Mouse (Mus musculus) CD4-positive helper T cell, adult 2 months (primary cell): ENCODE data around the gene Lmbrd1.
"Not testable (repeated sequence)": the region's sequence is repeated elsewhere in the genome, so short reads cannot be mapped to it uniquely, and the experiment has no call there.

Experiments used
- DNase-seq: peaks from one replicate; pipeline ENCODE4 v3.0.0-alpha.2; 2012; ENCODE audit warnings: low read depth, missing footprints, low spot score

Lmbrd1 gene

GRCm38 (mm10) chr1:24678205-24678917, at the start of gene Lmbrd1:
TSS of gene Lmbrd1 (plus strand) at chr1:24678630.
- peak; percentile 98 for DNase-seq

DNA sequence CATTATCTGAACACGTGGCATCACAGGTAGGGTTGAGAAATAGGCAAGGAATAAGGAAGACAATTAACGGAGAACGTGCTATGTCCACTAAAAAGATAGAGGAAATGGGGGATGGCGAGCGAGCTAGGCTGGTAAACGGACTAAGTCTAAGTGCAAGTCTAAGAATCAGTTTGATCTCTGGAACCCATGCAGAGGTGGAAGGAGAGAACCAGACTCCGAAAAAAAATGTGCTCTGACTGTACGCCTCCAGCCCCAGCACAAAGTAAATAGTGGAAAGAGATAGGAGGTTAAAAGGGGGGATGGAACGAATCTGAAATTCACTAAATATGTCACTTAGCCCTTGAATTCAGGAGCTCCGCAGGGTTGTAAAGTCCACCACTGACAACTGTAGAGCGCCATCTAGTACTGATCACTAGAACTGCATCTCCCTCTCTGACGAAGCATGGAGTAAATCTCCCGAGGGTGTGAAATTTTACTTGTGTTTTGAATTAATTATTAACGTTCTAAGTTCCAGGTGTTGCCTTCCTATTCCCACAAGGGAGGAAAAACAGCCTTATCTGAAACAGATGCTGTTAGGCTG, 44.8 kb upstream of the Lmbrd1 start:
- DNase-seq, result no peak

DNA sequence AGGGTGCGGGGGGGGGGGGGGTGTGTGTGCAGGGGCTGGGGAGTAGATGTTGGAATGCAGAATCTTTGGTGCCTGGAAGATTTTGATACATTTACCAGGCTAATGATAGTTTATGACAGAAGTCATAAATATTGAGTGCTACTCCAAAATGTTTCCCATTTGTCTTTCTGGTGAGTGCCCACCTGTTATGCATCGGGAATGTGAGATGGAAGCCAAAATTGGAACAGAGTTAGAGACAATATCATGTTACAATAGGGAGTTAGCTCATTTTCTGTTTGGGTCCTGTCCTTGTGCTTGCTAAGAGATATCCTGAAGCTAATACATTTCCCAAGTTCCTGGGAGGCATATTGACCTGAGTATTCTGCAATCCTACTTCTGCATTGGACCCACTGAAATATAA, 28.3 kb upstream of the Lmbrd1 start:
- DNase-seq, result no peak

GRCm38 (mm10) chr1:24659914-24660313, 18.5 kb upstream of the Lmbrd1 start:
- no peak for DNase-seq

- not testable (repeated sequence) for DNase-seq
These were observed 17.8 kb upstream of the Lmbrd1 start for GRCm38 (mm10) chr1:24660662-24661061.

- DNase-seq, result no peak
These were observed 16.9 kb upstream of the Lmbrd1 start for GRCm38 (mm10) chr1:24661551-24661950.

- DNase-seq, result no peak
These were observed 14.3 kb upstream of the Lmbrd1 start for GRCm38 (mm10) chr1:24664158-24664557.

- DNase-seq, result no peak
These were observed 5.2 kb upstream of the Lmbrd1 start for GRCm38 (mm10) chr1:24673231-24673630.

GRCm38 (mm10) chr1:24677706-24678105, 724 bp upstream of the Lmbrd1 start:
- peak; percentile 57 for DNase-seq

DNA sequence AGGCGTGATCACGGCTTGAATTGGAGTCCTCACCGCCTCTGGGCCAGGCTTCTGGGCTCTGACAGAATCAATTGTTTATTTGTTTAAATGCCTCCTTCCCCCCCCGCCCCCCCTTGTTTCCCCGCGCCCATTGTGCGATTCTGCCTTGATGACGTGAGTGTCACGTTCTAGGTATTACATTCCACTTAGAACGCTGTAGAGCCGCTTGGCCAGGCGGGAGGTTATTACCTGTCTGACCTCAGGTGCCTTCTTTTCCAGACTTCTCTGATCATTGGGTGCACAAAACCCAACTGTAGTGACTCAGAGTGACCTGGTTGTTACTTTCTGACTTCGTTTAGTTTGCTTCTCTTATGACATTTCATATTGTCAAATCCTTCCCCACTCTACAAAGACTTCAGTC, 641 bp downstream of the Lmbrd1 start:
- DNase-seq, result peak; percentile 74

- no peak for DNase-seq
These were observed 2.6 kb downstream of the Lmbrd1 start for GRCm38 (mm10) chr1:24680991-24681390.

DNA sequence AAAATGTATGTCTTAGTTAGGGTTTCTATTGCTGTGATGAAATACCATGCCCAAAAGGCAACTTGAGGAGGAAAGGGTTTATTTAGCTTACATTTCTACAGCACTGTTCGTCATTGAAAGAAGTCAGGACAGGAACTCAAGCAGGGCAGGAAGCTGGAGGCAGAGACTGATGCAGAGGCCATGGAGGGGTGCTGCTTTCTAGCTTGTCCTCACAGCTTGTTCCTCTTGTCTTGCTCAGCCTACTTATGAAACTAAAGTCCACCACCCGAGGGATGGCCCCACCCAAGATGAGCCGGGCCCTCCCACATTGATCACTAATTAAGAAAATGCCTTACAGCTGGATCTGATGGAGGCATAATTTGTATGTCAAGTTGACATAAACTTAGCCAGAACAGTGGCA, 3.5 kb downstream of the Lmbrd1 start:
- DNase-seq, result no peak

DNA sequence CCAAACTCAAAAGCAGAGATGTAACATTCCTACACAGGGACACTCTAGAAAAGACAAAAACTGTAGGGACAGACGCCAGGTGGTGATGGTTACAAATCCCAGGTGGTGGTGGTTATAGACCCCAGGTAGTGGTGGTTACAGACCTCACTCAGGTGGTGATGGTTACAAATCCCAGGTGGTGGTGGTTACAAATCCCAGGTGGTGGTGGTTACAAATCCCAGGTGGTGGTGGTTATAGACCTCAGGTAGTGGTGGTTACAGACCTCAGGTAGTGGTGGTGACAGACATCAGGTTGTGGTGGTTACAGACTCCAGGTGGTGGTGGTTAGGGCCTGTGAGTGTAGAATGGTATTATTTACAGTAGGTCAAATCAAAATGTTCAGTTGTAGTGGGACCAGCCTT, 5.5 kb downstream of the Lmbrd1 start:
- peak; percentile 66 for DNase-seq

GRCm38 (mm10) chr1:24685606-24686005, 7.2 kb downstream of the Lmbrd1 start:
- no peak for DNase-seq

DNA sequence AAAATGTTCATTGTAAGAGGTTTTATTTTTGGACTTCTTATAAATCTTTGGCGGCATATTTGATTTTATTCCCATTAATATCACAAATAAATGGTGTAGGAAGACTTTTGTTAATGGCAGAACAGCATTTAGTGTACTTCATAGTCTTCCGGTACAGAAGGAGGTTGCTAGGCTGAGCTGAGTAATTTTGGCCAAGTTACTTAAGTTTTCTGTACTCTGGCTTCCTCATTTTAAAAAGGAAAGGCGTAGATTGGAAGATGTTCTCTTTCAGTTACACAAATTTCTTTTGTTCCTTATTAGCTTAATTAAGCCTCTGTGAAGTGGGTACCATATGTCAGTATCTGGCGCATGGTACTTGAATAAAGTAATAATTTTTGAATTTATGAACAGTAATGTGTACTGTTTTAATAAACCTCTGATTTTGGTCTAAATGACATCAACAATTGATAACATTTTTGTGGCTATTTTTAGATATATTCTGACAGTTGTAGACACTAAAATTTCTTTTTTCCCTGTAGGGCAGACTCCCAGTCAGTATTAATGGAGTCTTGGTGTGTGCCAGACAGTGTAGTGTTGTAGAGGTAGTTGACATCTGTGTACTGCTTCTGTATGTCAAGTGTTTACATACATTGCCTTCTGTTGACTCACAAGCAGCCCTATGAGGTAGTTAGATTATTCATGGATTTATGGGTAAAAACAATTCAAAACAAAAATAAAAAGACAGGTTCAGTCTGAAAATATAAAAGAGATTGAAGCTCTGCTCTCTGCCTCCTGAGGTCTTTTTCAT, 8.0 kb downstream of the Lmbrd1 start:
- DNase-seq, result no peak

GRCm38 (mm10) chr1:24697677-24698076, 19.2 kb downstream of the Lmbrd1 start:
- no peak for DNase-seq

- no peak for DNase-seq
These were observed 19.9 kb downstream of the Lmbrd1 start for GRCm38 (mm10) chr1:24698146-24698880.

DNA sequence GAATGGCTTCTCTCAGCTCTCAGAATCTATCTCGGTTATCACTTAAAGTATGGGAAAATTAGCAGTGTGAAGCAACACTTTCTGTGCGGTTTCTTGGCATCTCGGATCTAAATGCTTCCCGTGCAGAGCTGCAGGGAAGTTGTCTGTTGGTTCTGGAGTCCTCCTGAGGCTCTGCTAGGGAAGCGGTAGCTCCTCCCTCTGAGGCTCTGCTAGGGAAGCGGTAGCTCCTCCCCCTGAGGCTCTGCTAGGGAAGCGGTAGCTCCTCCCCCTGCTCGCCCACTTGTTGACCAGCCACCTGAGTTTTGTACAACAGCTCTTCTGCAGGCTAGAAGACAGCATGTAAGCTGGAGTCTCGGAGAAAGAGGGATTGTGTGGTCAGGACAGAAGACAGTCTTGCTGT, 20.9 kb downstream of the Lmbrd1 start:
- DNase-seq, result no peak

GRCm38 (mm10) chr1:24700241-24700640, 21.8 kb downstream of the Lmbrd1 start:
- DNase-seq, result no peak

GRCm38 (mm10) chr1:24703821-24704220, 25.4 kb downstream of the Lmbrd1 start:
- DNase-seq, result no peak

- no peak for DNase-seq
These were observed 37.9 kb downstream of the Lmbrd1 start for GRCm38 (mm10) chr1:24716301-24716700.

DNA sequence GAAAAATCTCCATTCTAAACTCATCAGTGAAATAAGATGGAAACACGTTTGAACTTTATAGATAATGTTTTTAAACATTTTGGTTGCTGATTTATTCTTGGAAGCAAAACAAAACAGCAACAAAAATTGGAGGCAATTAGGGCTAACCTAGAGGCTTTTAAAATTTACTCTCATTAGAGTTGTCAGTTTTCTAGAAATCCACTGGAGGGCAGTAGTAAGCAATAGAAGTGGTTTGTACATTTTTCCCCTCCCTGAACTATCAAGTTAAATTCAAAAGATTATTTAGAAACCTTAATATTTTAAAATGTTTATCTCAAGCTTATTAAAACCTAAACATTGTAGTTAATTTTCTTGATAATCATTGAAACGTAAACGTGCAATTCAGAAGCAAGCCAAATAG, 41.2 kb downstream of the Lmbrd1 start:
- DNase-seq, result no peak
